Mouse (Mus musculus): ENCODE results near the gene Ica1. TPM values are rescaled to one million over a fixed set of nuclear protein-coding genes. Genes with fewer than 3 reads are reported as not detected.

Ica1 gene
- total RNA-seq, 2 experiments from 2014 or later: 1.1 to 1.7 TPM

DNA sequence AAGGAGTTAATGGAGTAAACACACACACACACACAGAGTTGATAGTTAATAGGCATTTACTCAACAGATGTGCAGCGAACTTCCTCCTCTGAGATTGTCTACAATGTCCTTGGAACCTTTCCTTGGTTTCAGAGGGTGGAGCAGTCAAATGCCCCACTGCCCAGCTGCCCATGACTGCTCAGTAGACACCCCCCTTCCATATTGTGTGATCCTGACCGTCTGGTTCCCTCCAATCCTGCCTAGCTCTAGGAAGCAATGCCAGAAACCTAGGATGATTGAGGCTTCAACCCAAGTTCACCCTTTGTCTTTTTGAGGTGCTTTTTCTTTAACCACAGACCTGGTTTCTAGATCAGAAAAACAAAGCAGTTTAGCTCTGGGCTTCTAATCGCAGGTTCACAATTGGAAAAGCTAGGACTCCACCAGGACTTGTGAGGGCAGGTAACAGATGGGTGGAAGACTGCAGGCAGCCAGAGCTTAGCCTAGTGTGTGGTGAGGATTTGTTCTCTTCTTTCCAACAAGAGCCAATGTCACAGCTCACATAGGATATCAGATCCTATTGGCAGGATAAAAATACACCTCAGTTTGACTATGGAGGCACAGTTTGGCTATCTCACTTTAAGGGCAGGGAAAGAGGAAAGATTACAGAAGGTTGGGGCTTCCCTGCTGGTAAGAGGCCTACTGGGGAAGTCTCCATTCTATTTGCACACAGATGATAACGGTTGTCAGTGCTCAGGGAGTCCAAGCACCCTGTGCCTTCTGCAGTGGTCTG is 158.5 kb downstream of the Ica1 start:
- TF ChIP-seq CTCF (IDR thresholded peaks at IDR 0.05): no peak
- no peak for DNase-seq
- Histone ChIP-seq H3K27ac (no peak overlapping the region), H3K4me3 (no peak overlapping the region)
- intact Hi-C loops (cut with DNase I): no loop called here

DNA sequence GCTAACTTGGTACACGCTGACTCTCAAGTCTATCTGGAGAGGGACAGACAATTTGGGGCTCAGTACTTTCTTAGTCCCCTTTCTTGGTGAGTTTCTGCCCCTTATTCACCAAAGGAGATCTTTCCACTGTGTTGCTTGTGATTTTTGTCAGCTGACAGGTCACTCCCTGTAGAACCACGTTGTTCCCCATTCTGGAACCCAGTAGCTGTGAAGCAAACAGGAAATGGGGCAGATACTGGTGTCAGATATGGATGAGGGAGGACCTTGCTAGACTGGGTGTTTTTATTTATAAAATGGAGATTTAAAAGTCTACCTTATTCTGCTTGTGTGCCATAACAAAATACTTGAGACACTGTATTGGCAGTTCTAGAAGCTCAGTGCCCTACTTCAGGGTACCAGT is 160.9 kb downstream of the Ica1 start:
- intact Hi-C loops (cut with DNase I): no loop called here
- Histone ChIP-seq H3K4me3 (no peak overlapping the region), H3K27ac (no peak overlapping the region)
- DNase-seq: no peak
- TF ChIP-seq CTCF (IDR thresholded peaks at IDR 0.05): no peak

- Histone ChIP-seq H3K27ac (no peak overlapping the region), H3K4me3 (no peak overlapping the region)
- no peak for DNase-seq
- intact Hi-C loops (cut with DNase I): no loop called here
- no peak for TF ChIP-seq CTCF (IDR thresholded peaks at IDR 0.05)
Measured at GRCm38 (mm10) chr6:8591665-8592064, 186.6 kb downstream of the Ica1 start.

GRCm38 (mm10) chr6:8583892-8584291 is 194.4 kb downstream of the Ica1 start:
- Histone ChIP-seq H3K4me3 (no peak overlapping the region), H3K27ac (no peak overlapping the region)
- DNase-seq: no peak
- TF ChIP-seq CTCF (IDR thresholded peaks at IDR 0.05): no peak
- intact Hi-C loops (cut with DNase I): no loop called here

DNA sequence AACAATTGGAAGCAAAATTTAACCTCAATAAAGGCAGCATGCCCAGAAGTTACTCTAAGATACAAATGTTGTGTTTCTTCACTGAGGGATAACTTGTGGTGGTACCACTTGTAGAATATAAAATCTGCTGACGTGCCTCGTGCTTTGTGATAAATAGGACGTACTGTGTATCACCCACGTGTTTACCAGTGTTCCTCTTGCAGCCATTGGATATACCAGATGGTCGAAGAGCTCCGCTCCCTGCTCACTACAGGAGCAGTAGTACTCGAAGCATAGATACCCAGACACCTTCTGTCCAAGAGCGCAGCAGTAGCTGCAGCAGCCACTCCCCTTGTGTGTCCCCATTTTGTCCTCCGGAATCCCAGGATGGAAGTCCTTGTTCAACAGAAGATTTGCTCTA is 195.9 kb downstream of the Ica1 start:
- no peak for TF ChIP-seq CTCF (IDR thresholded peaks at IDR 0.05)

More for the DNA sequence above, 195.9 kb downstream of the Ica1 start:
- Histone ChIP-seq H3K4me3 (no peak overlapping the region), H3K27ac (no peak overlapping the region)
- no peak for DNase-seq
- intact Hi-C loops (cut with DNase I): no loop called here

Other genes with a start within 250 kb of the Ica1 start
- not detected for gene Nxph1, start 169.9 kb upstream of the Ica1 start, total RNA-seq (2021)